Mouse (Mus musculus) heart, embryonic 16.5 days (tissue): ENCODE measurements at regions not wholly inside any gene's neighbourhood (a gene's known extent, or its start where the extent isn't known, plus 50 kb on each side); places are given as distances from the start of the nearest gene placed in this dataset.
A peak's percentile ranks its signal among the peaks of the same experiment; 100 is the strongest.

ENCODE experiments used
- ATAC-seq: fragments of 200-750 bp; cut with Nextera tagmentation; replicated peaks from 2 replicates; pipeline ENCODE4 v1.8.0; 2017; ENCODE audit warnings: moderate number of reproducible peaks; ENCODE audit not compliant: insufficient read depth, low FRiP score; ENCODE audit errors: extremely low read depth
- H3K27ac ChIP-seq: fragments of 300-500 bp; sonication (generic); 2 replicates; pipeline ENCODE4 v1.5.1; 2014; ENCODE audit warnings: mild to moderate bottlenecking, low read length, control low read depth, moderate library complexity
- H3K27me3 ChIP-seq: fragments of 300-500 bp; sonication (generic); 2 replicates; pipeline ENCODE4 v1.6.1; 2014; ENCODE audit warnings: low read length, mixed read lengths; ENCODE audit not compliant: control insufficient read depth, insufficient read depth
- H3K36me3 ChIP-seq: fragments of 300-500 bp; sonication (generic); 2 replicates; pipeline ENCODE4 v1.6.1; 2014; ENCODE audit not compliant: control insufficient read depth, insufficient read depth
- H3K4me1 ChIP-seq: fragments of 300-500 bp; sonication (generic); 2 replicates; pipeline ENCODE4 v1.6.1; 2014; ENCODE audit warnings: low read length, mixed read lengths; ENCODE audit not compliant: control insufficient read depth, insufficient read depth
- H3K4me2 ChIP-seq: fragments of 300-500 bp; sonication (generic); 2 replicates; pipeline ENCODE4 v1.6.1; 2014; ENCODE audit warnings: low read depth, mild to moderate bottlenecking, control low read depth, low read length
- H3K4me3 ChIP-seq: fragments of 300-500 bp; sonication (generic); 2 replicates; pipeline ENCODE4 v1.5.1; 2014; ENCODE audit warnings: mild to moderate bottlenecking, control low read depth, low read length
- H3K9ac ChIP-seq: fragments of 300-500 bp; sonication (generic); 2 replicates; pipeline ENCODE4 v1.6.1; 2014; ENCODE audit warnings: low read length, control low read depth
- H3K9me3 ChIP-seq: fragments of 300-500 bp; sonication (generic); replicated peaks from 2 replicates; pipeline ENCODE4 v1.6.1; 2016; ENCODE audit warnings: low read length; ENCODE audit not compliant: control insufficient read depth
- WGBS: fragments of 180-500 bp; shearing (Covaris S2); extraction: QIAGEN DNeasy Blood & Tissue Kit; methylation state at CpG from one replicate; pipeline ENCODE4 v1.1.7; 2014; 5-methylcytosine and 5-hydroxymethylcytosine counted together

DNA sequence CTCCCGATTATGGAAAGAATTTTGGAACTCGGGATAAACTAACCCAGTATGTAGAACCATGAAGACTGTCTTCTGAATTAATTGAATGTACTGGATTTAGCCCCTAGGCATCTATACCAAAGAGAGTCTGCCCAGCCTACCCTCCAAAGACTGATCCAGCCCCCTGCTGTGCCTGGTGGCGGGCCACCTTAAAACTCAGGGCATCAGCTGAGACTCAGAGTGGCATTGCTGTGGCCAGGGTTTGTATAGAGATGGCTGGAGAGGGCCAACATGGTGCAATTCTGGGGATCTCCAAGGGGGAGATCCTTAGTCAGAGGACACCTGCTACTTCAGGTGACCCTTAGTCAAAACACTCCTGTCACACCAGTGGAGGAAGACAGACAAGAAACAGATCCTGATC, 58.6 kb upstream of the Ppara start:
- Histone ChIP-seq H3K36me3 (0 out of 2 replicates have a peak, but pooled peaks cover 3% of the 10 kb centered on the region), H3K9me3 (no peaks in the 10 kb centered on the region), H3K9ac (peak overlapping the region; percentile 17; the same call in 1 of the 2 replicates), H3K27me3 (no peaks in the 10 kb centered on the region), H3K27ac (no peak overlapping the region), H3K4me2 (no peak overlapping the region; the same call in 1 of the 2 replicates), H3K4me3 (no peak overlapping the region), H3K4me1 (peaks cover 43% of the 10 kb centered on the region)
- ATAC-seq, result no peak
- WGBS, result 70% methylated on average over 3 of the region's 3 CpGs

DNA sequence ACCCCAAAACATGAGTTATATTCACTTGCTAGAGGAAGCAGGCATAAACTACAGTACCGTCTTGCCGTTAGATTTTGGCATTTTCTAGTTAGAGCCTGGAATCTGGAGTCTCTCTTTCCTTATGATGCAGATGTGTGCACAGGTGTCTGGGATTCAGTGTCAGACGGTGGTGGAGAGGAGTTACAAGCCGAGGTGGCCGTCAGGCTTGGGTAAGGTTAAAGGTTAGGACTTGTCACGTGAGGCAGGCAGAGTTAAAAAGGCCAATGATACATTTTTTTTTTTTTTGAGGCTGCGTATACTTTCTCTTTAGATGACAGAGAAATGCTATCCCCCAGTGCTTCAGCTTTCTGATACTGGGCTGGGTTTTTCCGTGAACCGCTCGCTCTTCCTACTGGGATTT, 57.9 kb upstream of the Ppara start:
- Histone ChIP-seq H3K27ac (no peak overlapping the region), H3K27me3 (no peaks in the 10 kb centered on the region), H3K4me3 (no peak overlapping the region), H3K4me1 (peaks cover 43% of the 10 kb centered on the region), H3K4me2 (no peak overlapping the region), H3K9me3 (no peaks in the 10 kb centered on the region), H3K36me3 (0 out of 2 replicates have a peak, but pooled peaks cover 3% of the 10 kb centered on the region), H3K9ac (no peak overlapping the region; the same call in 1 of the 2 replicates)
- 82% methylated on average over 10 of the region's 10 CpGs for WGBS
- ATAC-seq, result no peak

- Histone ChIP-seq H3K36me3 (0 out of 2 replicates have a peak, but pooled peaks cover 3% of the 10 kb centered on the region), H3K27ac (no peak overlapping the region), H3K4me1 (peaks cover 43% of the 10 kb centered on the region), H3K9ac (no peak overlapping the region), H3K27me3 (no peaks in the 10 kb centered on the region), H3K4me2 (no peak overlapping the region; the same call in 1 of the 2 replicates), H3K4me3 (no peak overlapping the region), H3K9me3 (no peaks in the 10 kb centered on the region)
- ATAC-seq, result 0 out of 2 replicates have a peak, but pooled peaks have one; percentile 16
- WGBS, result 80% methylated on average over 6 of the region's 6 CpGs
These were observed 57.4 kb upstream of the Ppara start for GRCm38 (mm10) chr15:85677381-85677780.

- Histone ChIP-seq H3K9me3 (no peaks in the 10 kb centered on the region), H3K4me1 (peaks cover 39% of the 10 kb centered on the region), H3K27ac (peak overlapping the region; percentile 69), H3K9ac (peak overlapping the region; percentile 44; the same call in 1 of the 2 replicates), H3K36me3 (0 out of 2 replicates have a peak, but pooled peaks cover 3% of the 10 kb centered on the region), H3K4me2 (peak overlapping the region; percentile 33), H3K27me3 (no peaks in the 10 kb centered on the region), H3K4me3 (no peak overlapping the region)
- ATAC-seq, result peak; percentile 65
- 58% methylated on average over 10 of the region's 10 CpGs for WGBS
These were observed 56.9 kb upstream of the Ppara start for GRCm38 (mm10) chr15:85677855-85678254.

- Histone ChIP-seq H3K27me3 (no peaks in the 10 kb centered on the region), H3K27ac (peak overlapping the region; percentile 69), H3K9ac (peak overlapping the region; percentile 44; the same call in 1 of the 2 replicates), H3K36me3 (peaks cover 7% of the 10 kb centered on the region; the same call in 1 of the 2 replicates), H3K4me2 (peak overlapping the region; percentile 33), H3K9me3 (no peaks in the 10 kb centered on the region), H3K4me1 (peaks cover 35% of the 10 kb centered on the region), H3K4me3 (no peak overlapping the region; the same call in 1 of the 2 replicates)
- ATAC-seq, result no peak
- 76% methylated on average over 15 of the region's 15 CpGs for WGBS
These were observed 56.4 kb upstream of the Ppara start for GRCm38 (mm10) chr15:85678351-85678895.

DNA sequence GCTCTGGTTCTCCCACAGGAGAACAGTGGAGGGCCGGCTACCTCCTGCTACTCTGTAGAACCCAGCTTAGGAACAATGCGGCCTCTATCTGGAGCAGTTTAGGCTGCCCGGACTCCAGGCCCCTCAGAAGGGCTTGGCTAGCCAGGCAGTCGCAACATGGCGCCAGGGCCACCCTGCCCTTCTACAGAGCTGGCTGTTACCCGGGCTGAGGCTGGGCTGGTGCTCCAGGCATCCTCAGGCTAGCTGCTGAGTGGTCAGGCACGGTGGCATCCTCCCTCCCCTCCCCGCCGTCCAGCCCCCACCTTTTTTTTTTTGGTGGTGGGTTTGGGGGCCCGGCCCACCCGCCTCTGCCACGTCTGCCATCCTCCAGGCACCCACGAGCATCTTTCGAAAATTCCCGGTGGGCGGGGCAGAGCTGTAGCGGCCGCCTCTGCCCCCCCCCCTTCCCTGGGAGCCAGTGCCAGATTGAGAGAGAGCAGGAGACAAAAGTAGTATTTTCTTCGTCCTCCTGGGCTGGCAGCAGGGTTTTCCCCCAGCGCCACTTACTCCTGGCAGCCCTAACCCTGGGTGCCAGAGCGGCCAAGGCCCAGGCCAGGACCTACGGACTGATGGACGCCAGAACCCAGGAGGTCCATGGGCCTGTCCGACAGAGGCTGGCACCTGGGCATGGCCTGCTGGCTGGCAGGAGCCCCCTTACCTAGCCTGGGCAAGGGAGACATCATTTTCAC, 55.6 kb upstream of the Ppara start:
- H3K4me1 ChIP-seq, result peaks cover 29% of the 10 kb centered on the region
- H3K27ac ChIP-seq, result peak overlapping the region; percentile 22
- H3K27me3 ChIP-seq, result no peaks in the 10 kb centered on the region
- no peak overlapping the region for H3K4me3 ChIP-seq
- 67% methylated on average over 24 of the region's 24 CpGs for WGBS
- no peak for ATAC-seq
- no peak overlapping the region; the same call in 1 of the 2 replicates for H3K4me2 ChIP-seq
- H3K9me3 ChIP-seq, result no peaks in the 10 kb centered on the region
- H3K36me3 ChIP-seq, result peaks cover 14% of the 10 kb centered on the region
- peak overlapping the region; percentile 54; the same call in 1 of the 2 replicates for H3K9ac ChIP-seq

- 77% methylated on average over 10 of the region's 10 CpGs for whole genome bisulfite sequencing
- no peak for ATAC-seq
These were observed 54.8 kb upstream of the Ppara start for GRCm38 (mm10) chr15:85679864-85680428.

GRCm38 (mm10) chr15:85680460-85681224, 54.1 kb upstream of the Ppara start:
- H3K27me3 ChIP-seq, result no peaks in the 10 kb centered on the region
- ATAC-seq, result no peak
- 54% methylated on average over 13 of the region's 13 CpGs for WGBS
- no peak overlapping the region for H3K4me3 ChIP-seq
- H3K4me2 ChIP-seq, result peak overlapping the region; percentile 38; the same call in 1 of the 2 replicates
- H3K9me3 ChIP-seq, result no peaks in the 10 kb centered on the region
- H3K9ac ChIP-seq, result peak overlapping the region; percentile 26; the same call in 1 of the 2 replicates
- H3K4me1 ChIP-seq, result peaks cover 26% of the 10 kb centered on the region
- no peak overlapping the region; the same call in 1 of the 2 replicates for H3K27ac ChIP-seq
- H3K36me3 ChIP-seq, result peaks cover 19% of the 10 kb centered on the region

More at GRCm38 (mm10) chr15:85679864-85680428, 54.8 kb upstream of the Ppara start:
- Histone ChIP-seq H3K36me3 (peaks cover 19% of the 10 kb centered on the region), H3K4me3 (no peak overlapping the region), H3K4me2 (no peak overlapping the region), H3K9me3 (no peaks in the 10 kb centered on the region), H3K9ac (no peak overlapping the region), H3K27me3 (no peaks in the 10 kb centered on the region), H3K27ac (peak overlapping the region; percentile 22; the same call in 1 of the 2 replicates), H3K4me1 (peaks cover 28% of the 10 kb centered on the region)
